Mouse (Mus musculus) forebrain, embryonic 11.5 days (tissue): ENCODE data around the gene 3100002H09Rik. TPM values are rescaled to one million over a fixed set of nuclear protein-coding genes. Genes with fewer than 3 reads are reported as not detected.

Experiments
- ATAC-seq: fragments of 200-750 bp; cut with Nextera tagmentation; replicated peaks from 2 replicates; pipeline ENCODE4 v1.8.0; 2017; ENCODE audit warnings: moderate TSS enrichment; ENCODE audit not compliant: low FRiP score
- DNase-seq: peaks from one replicate; pipeline ENCODE4 v3.0.0-alpha.2; 2017; ENCODE audit warnings: low spot score
- H3K27ac ChIP-seq: fragments of 300-500 bp; sonication (generic); 2 replicates; pipeline ENCODE4 v1.5.1; 2014; ENCODE audit warnings: low read depth, low read length
- H3K27me3 ChIP-seq: fragments of 300-500 bp; sonication (generic); 2 replicates; pipeline ENCODE4 v1.6.1; 2014; ENCODE audit warnings: mild to moderate bottlenecking, low read length, mixed read lengths; ENCODE audit not compliant: control insufficient read depth, insufficient read depth
- H3K36me3 ChIP-seq: fragments of 300-500 bp; sonication (generic); 2 replicates; pipeline ENCODE4 v1.6.1; 2014; ENCODE audit warnings: mild to moderate bottlenecking, low read length, moderate library complexity, mixed read lengths; ENCODE audit not compliant: control insufficient read depth, insufficient read depth
- H3K4me1 ChIP-seq: fragments of 300-500 bp; sonication (generic); replicated peaks from 2 replicates; pipeline ENCODE4 v1.6.1; 2014; ENCODE audit warnings: low read length, mixed read lengths; ENCODE audit not compliant: control insufficient read depth, insufficient read depth
- H3K4me2 ChIP-seq: fragments of 300-500 bp; sonication (generic); 2 replicates; pipeline ENCODE4 v1.6.1; 2014; ENCODE audit warnings: low read depth, mild to moderate bottlenecking, low read length, moderate library complexity, mixed read lengths; ENCODE audit not compliant: severe bottlenecking
- H3K4me3 ChIP-seq: fragments of 300-500 bp; sonication (generic); 2 replicates; pipeline ENCODE4 v1.5.1; 2014; ENCODE audit warnings: low read depth, low read length
- H3K9ac ChIP-seq: fragments of 300-500 bp; sonication (generic); 2 replicates; pipeline ENCODE4 v1.6.1; 2014; ENCODE audit warnings: low read length
- H3K9me3 ChIP-seq: fragments of 300-500 bp; sonication (generic); 2 replicates; pipeline ENCODE4 v1.6.1; 2016; ENCODE audit warnings: low read length, mixed read lengths; ENCODE audit not compliant: control insufficient read depth
- WGBS: fragments of 180-500 bp; shearing (Covaris S2); extraction: QIAGEN DNeasy Blood & Tissue Kit; methylation state at CpG from one replicate; pipeline ENCODE4 v1.1.7; 2014; 5-methylcytosine and 5-hydroxymethylcytosine counted together
- polyA plus RNA-seq: library from polyadenylated mRNA; unstranded; fragments of >200 nt; fragmentation: Nextera tagmentation; extraction: Ambion mirVana; gene quantifications from 2 replicates; pipeline ENCODE4 v1.2.1, GENCODE M21; 2014

3100002H09Rik gene
- 0.67 TPM in 1 of 2 replicates, not detected in the other for polyA plus RNA-seq

GRCm38 (mm10) chr4:124610703-124611102 is at the start of gene 3100002H09Rik:
Gene 3100002H09Rik (minus strand): TSS chr4:124610803.
- no peak within 1 kb of the TSS for H3K27ac ChIP-seq
- no peaks in the 10 kb centered on the region for H3K36me3 ChIP-seq
- no peak within 1 kb of the TSS for H3K4me2 ChIP-seq
- H3K27me3 ChIP-seq = no peaks in the 10 kb centered on the region
- H3K9me3 ChIP-seq = no peaks in the 10 kb centered on the region
- WGBS = 82% methylated on average over 2 of the region's 2 CpGs
- DNase-seq (no peak), ATAC-seq (no peak)
- H3K4me3 ChIP-seq = no peak within 1 kb of the TSS
- H3K4me1 ChIP-seq = no peaks in the 10 kb centered on the region; the same call in 1 of the 2 replicates
- no peak within 1 kb of the TSS for H3K9ac ChIP-seq

GRCm38 (mm10) chr4:124659251-124660217 is 48.9 kb upstream of the 3100002H09Rik start:
- peak; percentile 70 for DNase-seq
- peak overlapping the region; percentile 56 for H3K9ac ChIP-seq
- peaks cover 76% of the 10 kb centered on the region for H3K27me3 ChIP-seq
- H3K4me1 ChIP-seq = peaks cover 19% of the 10 kb centered on the region
- peak overlapping the region; percentile 86 for H3K4me2 ChIP-seq
- WGBS = under 1% methylated on average over 68 of the region's 68 CpGs
- ATAC-seq = no peak
- H3K9me3 ChIP-seq = no peaks in the 10 kb centered on the region
- peak overlapping the region; percentile 59 for H3K4me3 ChIP-seq
- H3K27ac ChIP-seq = no peak overlapping the region
- no peaks in the 10 kb centered on the region for H3K36me3 ChIP-seq

- Histone ChIP-seq H3K36me3 (no peaks in the 10 kb centered on the region), H3K27ac (no peak overlapping the region), H3K9ac (peak overlapping the region; percentile 56), H3K27me3 (peaks cover 77% of the 10 kb centered on the region), H3K9me3 (no peaks in the 10 kb centered on the region), H3K4me1 (peaks cover 12% of the 10 kb centered on the region), H3K4me2 (peak overlapping the region; percentile 86), H3K4me3 (peak overlapping the region; percentile 59)
- no peak for ATAC-seq
- under 1% methylated on average over 39 of the region's 39 CpGs for WGBS
- peak; percentile 74 for DNase-seq
Observed at GRCm38 (mm10) chr4:124658412-124658851, 47.8 kb upstream of the 3100002H09Rik start.

- Histone ChIP-seq H3K9me3 (no peaks in the 10 kb centered on the region), H3K27me3 (peaks cover 75% of the 10 kb centered on the region), H3K36me3 (no peaks in the 10 kb centered on the region), H3K4me2 (peak overlapping the region; percentile 86), H3K27ac (no peak overlapping the region; the same call in 1 of the 2 replicates), H3K9ac (peak overlapping the region; percentile 56), H3K4me3 (peak overlapping the region; percentile 59), H3K4me1 (peaks cover 18% of the 10 kb centered on the region)
- peak; percentile 37 for ATAC-seq
- no peak for DNase-seq
- 0% methylated on average over 50 of the region's 61 CpGs for WGBS
Observed at GRCm38 (mm10) chr4:124657781-124658180, 47.2 kb upstream of the 3100002H09Rik start.

- ATAC-seq = peak; percentile 90
- peaks cover 23% of the 10 kb centered on the region for H3K4me1 ChIP-seq
- H3K4me3 ChIP-seq = peak overlapping the region; percentile 59
- WGBS = under 1% methylated on average over 57 of the region's 92 CpGs
- H3K4me2 ChIP-seq = peak overlapping the region; percentile 86
- no peaks in the 10 kb centered on the region for H3K36me3 ChIP-seq
- peak; percentile 95 for DNase-seq
- H3K27ac ChIP-seq = no peak overlapping the region
- no peaks in the 10 kb centered on the region for H3K9me3 ChIP-seq
- peaks cover 69% of the 10 kb centered on the region for H3K27me3 ChIP-seq
- peak overlapping the region; percentile 57 for H3K9ac ChIP-seq
Observed at GRCm38 (mm10) chr4:124656854-124657650, 46.4 kb upstream of the 3100002H09Rik start.

GRCm38 (mm10) chr4:124656518-124656853 is 45.9 kb upstream of the 3100002H09Rik start, which contains the start of gene Pou3f1:
Gene Pou3f1 (plus strand): TSS chr4:124656807.
- H3K4me1 ChIP-seq = peaks cover 23% of the 10 kb centered on the region
- H3K4me2 ChIP-seq = peak within 1 kb of the TSS; percentile 86
- H3K27ac ChIP-seq = no peak within 1 kb of the TSS; the same call in 1 of the 2 replicates
- peaks cover 64% of the 10 kb centered on the region for H3K27me3 ChIP-seq
- ATAC-seq (peak; percentile 4; the same call in 1 of the 2 replicates), DNase-seq (peak; percentile 65)
- H3K36me3 ChIP-seq = no peaks in the 10 kb centered on the region
- no peaks in the 10 kb centered on the region for H3K9me3 ChIP-seq
- H3K9ac ChIP-seq = peak within 1 kb of the TSS; percentile 57
- 1% methylated on average over 15 of the region's 15 CpGs for WGBS
- peak within 1 kb of the TSS; percentile 59 for H3K4me3 ChIP-seq

GRCm38 (mm10) chr4:124652886-124653285 is 42.3 kb upstream of the 3100002H09Rik start:
- no peaks in the 10 kb centered on the region for H3K9me3 ChIP-seq
- peak overlapping the region; percentile 29; the same call in 1 of the 2 replicates for H3K4me2 ChIP-seq
- peaks cover 18% of the 10 kb centered on the region for H3K4me1 ChIP-seq
- H3K27me3 ChIP-seq = peaks cover 38% of the 10 kb centered on the region
- DNase-seq (peak; percentile 75), ATAC-seq (peak; percentile 51)
- no peak overlapping the region for H3K4me3 ChIP-seq
- H3K27ac ChIP-seq = no peak overlapping the region
- no peaks in the 10 kb centered on the region for H3K36me3 ChIP-seq
- no peak overlapping the region for H3K9ac ChIP-seq
- 2% methylated on average over 9 of the region's 9 CpGs for WGBS

GRCm38 (mm10) chr4:124647909-124648308 is 37.3 kb upstream of the 3100002H09Rik start:
- Histone ChIP-seq H3K27ac (no peak overlapping the region), H3K4me1 (peaks cover 12% of the 10 kb centered on the region), H3K36me3 (no peaks in the 10 kb centered on the region), H3K27me3 (peaks cover 5% of the 10 kb centered on the region; the same call in 1 of the 2 replicates), H3K4me2 (no peak overlapping the region), H3K9me3 (no peaks in the 10 kb centered on the region), H3K9ac (no peak overlapping the region), H3K4me3 (no peak overlapping the region)
- DNase-seq (no peak), ATAC-seq (no peak)
- WGBS = 41% methylated on average over 5 of the region's 5 CpGs
